In genomic region chr7:47042121-47042520, GRCm38 (mm10) we compare ENCODE assay signal across 14 mouse cellular contexts. TPM values are rescaled to one million over a fixed set of nuclear protein-coding genes. Genes with fewer than 3 reads are reported as not detected.
DNase-seq lines count a peak whose midpoint lies in the region; ATAC-seq and TF ChIP-seq lines count a peak whose summit lies in the region.
"Had no signal": no experiment of that assay in that cellular context is flagged by ENCODE, and none has a peak within 500 bp of the region (broad histone marks: within the 10 kb centered on the region; RNA-seq: fewer than 3 reads in every experiment).

No protein-coding gene starts in this region.

- DNase-seq in forebrain, embryonic 10.5 days (ENCODE audit: extremely low spot score, low spot score): no peak
- peak; percentile 62 for DNase-seq in kidney, adult 2 months
- no peak for DNase-seq in kidney, postnatal 4 days
- DNase-seq in urinary bladder, postnatal 4 days (ENCODE audit: low spot score in 2 of 2): no peak
- no peak for DNase-seq in right cerebral cortex, postnatal 36 days (ENCODE audit: low spot score in 2 of 2)
- DNase-seq: cerebellum, adult 11-12 months; lung, postnatal 14 days had no signal

- no peak for TF ChIP-seq CTCF in kidney, adult 2 months (conservative IDR thresholded peaks at IDR 0.05; ENCODE audit: insufficient read depth, insufficient read length, low read depth, low read length)

- no peak for TF ChIP-seq POLR2A in kidney, adult 2 months (IDR thresholded peaks at IDR 0.05; ENCODE audit: low read depth, low read length)

- ATAC-seq in forebrain, embryonic 15.5 days (replicated peaks): no peak
- ATAC-seq in liver, embryonic 15.5 days (ENCODE audit: insufficient read depth): no peak
- ATAC-seq: forebrain, embryonic 13.5 days; midbrain, embryonic 13.5 days had no signal

- peaks cover 14% of the 10 kb centered on the region for H3K4me1 ChIP-seq in forebrain, embryonic 10.5 days
- H3K4me1 ChIP-seq in forebrain, embryonic 15.5 days: no peaks in the 10 kb centered on the region
- peaks cover 13% of the 10 kb centered on the region for H3K4me1 ChIP-seq in kidney, adult 2 months (ENCODE audit: control insufficient read depth, insufficient read depth, low read length)
- H3K4me1 ChIP-seq in brown adipose tissue, adult 24 weeks (ENCODE audit: control insufficient read depth, insufficient read depth, insufficient read length, low read length): peaks cover 8% of the 10 kb centered on the region
- H3K4me1 ChIP-seq in liver, embryonic 15.5 days (replicated peaks): peaks cover 12% of the 10 kb centered on the region; the same call in 1 of the 2 replicates
- H3K4me1 ChIP-seq: forebrain, embryonic 13.5 days; midbrain, embryonic 13.5 days had no signal

- H3K9me3 ChIP-seq in forebrain, embryonic 10.5 days: no peaks in the 10 kb centered on the region
- H3K9me3 ChIP-seq in forebrain, embryonic 15.5 days: no peaks in the 10 kb centered on the region
- no peaks in the 10 kb centered on the region for H3K9me3 ChIP-seq in liver, embryonic 15.5 days (replicated peaks)
- H3K9me3 ChIP-seq: forebrain, embryonic 13.5 days; midbrain, embryonic 13.5 days had no signal

- 0 out of 2 replicates have a peak overlapping the region, but pooled peaks have one; percentile 30 for H3K27ac ChIP-seq in forebrain, embryonic 10.5 days
- H3K27ac ChIP-seq in forebrain, embryonic 15.5 days (replicated peaks): no peak overlapping the region
- no peak overlapping the region for H3K27ac ChIP-seq in kidney, adult 2 months (ENCODE audit: insufficient read depth, low read depth, low read length)
- H3K27ac ChIP-seq in brown adipose tissue, adult 24 weeks (replicated peaks; ENCODE audit: low read depth, low read length): peak overlapping the region; percentile 99
- 0 out of 2 replicates have a peak overlapping the region, but pooled peaks have one; percentile 19 for H3K27ac ChIP-seq in liver, embryonic 15.5 days (replicated peaks)
- H3K27ac ChIP-seq: forebrain, embryonic 13.5 days; midbrain, embryonic 13.5 days had no signal

- H3K36me3 ChIP-seq in forebrain, embryonic 10.5 days (replicated peaks): no peaks in the 10 kb centered on the region
- no peaks in the 10 kb centered on the region for H3K36me3 ChIP-seq in forebrain, embryonic 15.5 days
- H3K36me3 ChIP-seq in kidney, adult 2 months (ENCODE audit: control insufficient read depth, insufficient read depth, low read length): no peaks in the 10 kb centered on the region
- no peaks in the 10 kb centered on the region for H3K36me3 ChIP-seq in liver, embryonic 15.5 days (replicated peaks)
- H3K36me3 ChIP-seq: midbrain, embryonic 13.5 days had no signal

- H3K4me3 ChIP-seq in forebrain, embryonic 10.5 days: no peak overlapping the region
- no peak overlapping the region for H3K4me3 ChIP-seq in forebrain, embryonic 15.5 days
- H3K4me3 ChIP-seq in kidney, adult 2 months (ENCODE audit: insufficient read depth, low read depth, low read length): no peak overlapping the region
- H3K4me3 ChIP-seq in brown adipose tissue, adult 24 weeks (ENCODE audit: insufficient read depth, low read depth, low read length): no peak overlapping the region
- H3K4me3 ChIP-seq in liver, embryonic 15.5 days (replicated peaks): no peak overlapping the region
- H3K4me3 ChIP-seq: forebrain, embryonic 13.5 days; midbrain, embryonic 13.5 days had no signal

- H3K27me3 ChIP-seq in forebrain, embryonic 10.5 days (ENCODE audit: poor library complexity, severe bottlenecking): no peaks in the 10 kb centered on the region
- H3K27me3 ChIP-seq in forebrain, embryonic 15.5 days: no peaks in the 10 kb centered on the region
- no peaks in the 10 kb centered on the region for H3K27me3 ChIP-seq in kidney, adult 2 months (replicated peaks; ENCODE audit: control insufficient read depth, insufficient read depth, low read length)
- H3K27me3 ChIP-seq in liver, embryonic 15.5 days: no peaks in the 10 kb centered on the region
- H3K27me3 ChIP-seq: forebrain, embryonic 13.5 days; midbrain, embryonic 13.5 days had no signal

- WGBS in forebrain, embryonic 10.5 days: 85% methylated on average over 4 of the region's 4 CpGs
- 83% methylated on average over 4 of the region's 4 CpGs for WGBS in forebrain, embryonic 15.5 days
- WGBS in kidney, adult 2 months: 59% methylated on average over 4 of the region's 4 CpGs
- 56% methylated on average over 4 of the region's 4 CpGs for WGBS in liver, embryonic 15.5 days (ENCODE audit: insufficient replicate concordance)

- no peak overlapping the region for H3K9ac ChIP-seq in forebrain, embryonic 15.5 days (replicated peaks)
- no peak overlapping the region for H3K9ac ChIP-seq in liver, embryonic 15.5 days
- H3K9ac ChIP-seq: forebrain, embryonic 13.5 days; midbrain, embryonic 13.5 days had no signal

- no peak overlapping the region for H3K4me2 ChIP-seq in forebrain, embryonic 15.5 days (replicated peaks)
- no peak overlapping the region for H3K4me2 ChIP-seq in liver, embryonic 15.5 days
- H3K4me2 ChIP-seq: forebrain, embryonic 13.5 days; midbrain, embryonic 13.5 days had no signal

RNA-seq across cellular contexts. Expression of gene Tmem86a, which starts 8.3 kb away (rescaled TPM):
- polyA plus RNA-seq in forebrain, embryonic 10.5 days (2016; fragmentation: Nextera tagmentation; extraction: Ambion mirVana): 9.8 and 10.5 TPM in 2 replicates
- polyA plus RNA-seq in forebrain, embryonic 15.5 days (2015; fragmentation: Nextera tagmentation; extraction: Ambion mirVana): 25.4 and 25.7 TPM in 2 replicates
- polyA plus RNA-seq in kidney, adult 2 months (2012; rRNA removed): 97.0 and 104 TPM in 2 replicates
- 2.6 and 4.9 TPM in 2 replicates for polyA plus RNA-seq in brown adipose tissue, adult 24 weeks (2012; ENCODE audit: insufficient read depth, insufficient read length, missing spikeins)
- 24.7 and 28.3 TPM in 2 replicates for polyA plus RNA-seq in liver, embryonic 15.5 days (2015; fragmentation: Nextera tagmentation; extraction: Ambion mirVana)

RNA-seq across cellular contexts. Expression of gene Spty2d1, which starts 33.9 kb away (rescaled TPM):
- polyA plus RNA-seq in forebrain, embryonic 10.5 days (2016; fragmentation: Nextera tagmentation; extraction: Ambion mirVana): 10.9 and 11.4 TPM in 2 replicates
- polyA plus RNA-seq in forebrain, embryonic 15.5 days (2015; fragmentation: Nextera tagmentation; extraction: Ambion mirVana): 11.5 and 12.2 TPM in 2 replicates
- 6.3 and 7.2 TPM in 2 replicates for polyA plus RNA-seq in kidney, adult 2 months (2012; rRNA removed)
- 6.4 TPM in 2 replicates for polyA plus RNA-seq in brown adipose tissue, adult 24 weeks (2012; ENCODE audit: insufficient read depth, insufficient read length, missing spikeins)
- 10.7 and 11.3 TPM in 2 replicates for polyA plus RNA-seq in liver, embryonic 15.5 days (2015; fragmentation: Nextera tagmentation; extraction: Ambion mirVana)

RNA-seq across cellular contexts. Expression of gene Gm9999, which starts 58.7 kb away (rescaled TPM):
- polyA plus RNA-seq in forebrain, embryonic 10.5 days (2016; fragmentation: Nextera tagmentation; extraction: Ambion mirVana): not detected in 2 replicates
- not detected in 2 replicates for polyA plus RNA-seq in forebrain, embryonic 15.5 days (2015; fragmentation: Nextera tagmentation; extraction: Ambion mirVana)
- 0.46 TPM in 1 of 2 replicates, not detected in the other for polyA plus RNA-seq in kidney, adult 2 months (2012; rRNA removed)
- polyA plus RNA-seq in brown adipose tissue, adult 24 weeks (2012; ENCODE audit: insufficient read depth, insufficient read length, missing spikeins): not detected in 2 replicates
- polyA plus RNA-seq in liver, embryonic 15.5 days (2015; fragmentation: Nextera tagmentation; extraction: Ambion mirVana): not detected in 2 replicates
- polyA plus RNA-seq: embryonic facial prominence, embryonic 14.5 days; forebrain, embryonic 13.5 days; midbrain, embryonic 13.5 days; thymus, postnatal 0 days had no signal

Comparison
In these comparisons a context has a peak if more than half of its experiments do, and no peak if none do; other contexts are left out.
1. H3K27ac ChIP-seq: peak in forebrain, embryonic 10.5 days (single experiment), brown adipose tissue, adult 24 weeks (single experiment) and liver, embryonic 15.5 days (single experiment); none in forebrain, embryonic 15.5 days (single experiment) and kidney, adult 2 months (single experiment).